ENCODE assay signal across 9 mouse cellular contexts in genomic region chr5:148548568-148548967, GRCm38 (mm10). TPM values are rescaled to one million over a fixed set of nuclear protein-coding genes. Genes with fewer than 3 reads are reported as not detected.
DNase-seq lines count a peak whose midpoint lies in the region; ATAC-seq and TF ChIP-seq lines count a peak whose summit lies in the region.
"Had no signal": no experiment of that assay in that cellular context is flagged by ENCODE, and none has a peak within 500 bp of the region (broad histone marks: within the 10 kb centered on the region; RNA-seq: fewer than 3 reads in every experiment).

No protein-coding gene starts in this region.

- ATAC-seq in hindbrain, embryonic 12.5 days (ENCODE audit: low FRiP score), result no peak
- no peak for ATAC-seq in hindbrain, embryonic 11.5 days (ENCODE audit: low FRiP score)
- ATAC-seq in lung, postnatal 0 days, result no peak
- ATAC-seq in hindbrain, embryonic 14.5 days (ENCODE audit: low FRiP score), result no peak
- no peak for ATAC-seq in midbrain, embryonic 15.5 days (replicated peaks)

- no peak for TF ChIP-seq EP300 in lung, postnatal 0 days (IDR thresholded peaks at IDR 0.05)

- no peak for TF ChIP-seq CTCF in lung, postnatal 0 days (IDR thresholded peaks at IDR 0.05)

- H3K4me1 ChIP-seq in hindbrain, embryonic 12.5 days, result peaks cover 28% of the 10 kb centered on the region
- H3K4me1 ChIP-seq in hindbrain, embryonic 11.5 days (replicated peaks; ENCODE audit: control insufficient read depth, insufficient read depth, low read length), result peaks cover 7% of the 10 kb centered on the region
- H3K4me1 ChIP-seq in lung, postnatal 0 days (ENCODE audit: insufficient read depth, low read depth, low read length), result peaks cover 15% of the 10 kb centered on the region; the same call in 1 of the 2 replicates
- H3K4me1 ChIP-seq in hindbrain, embryonic 14.5 days (replicated peaks; ENCODE audit: control insufficient read depth, insufficient read depth, low read length), result peaks cover 35% of the 10 kb centered on the region
- H3K4me1 ChIP-seq in midbrain, embryonic 15.5 days, result peaks cover 40% of the 10 kb centered on the region

- no peak for DNase-seq in hindbrain, embryonic 11.5 days (ENCODE audit: low spot score)
- no peak for DNase-seq in lung, postnatal 0 days (ENCODE audit: low spot score)
- no peak for DNase-seq in lung, postnatal 25 days (ENCODE audit: low spot score)
- no peak for DNase-seq in hindbrain, embryonic 14.5 days (ENCODE audit: low spot score)
- DNase-seq in frontal cortex, postnatal 25 days (ENCODE audit: low spot score in 2 of 2), result no peak
- no peak for DNase-seq in gastrocnemius, adult 18-20 months (ENCODE audit: low spot score)
- DNase-seq: heart, postnatal 4 days had no signal

- H3K9me3 ChIP-seq in hindbrain, embryonic 12.5 days (replicated peaks), result no peaks in the 10 kb centered on the region
- no peaks in the 10 kb centered on the region for H3K9me3 ChIP-seq in hindbrain, embryonic 11.5 days (ENCODE audit: control insufficient read depth, low read length)
- H3K9me3 ChIP-seq in lung, postnatal 0 days (ENCODE audit: low read length), result no peaks in the 10 kb centered on the region
- no peaks in the 10 kb centered on the region for H3K9me3 ChIP-seq in hindbrain, embryonic 14.5 days (ENCODE audit: control insufficient read depth, low read length)
- H3K9me3 ChIP-seq in midbrain, embryonic 15.5 days, result no peaks in the 10 kb centered on the region

- peak overlapping the region; percentile 23; the same call in 1 of the 2 replicates for H3K9ac ChIP-seq in hindbrain, embryonic 12.5 days
- H3K9ac ChIP-seq in hindbrain, embryonic 11.5 days (ENCODE audit: low read depth, low read length), result no peak overlapping the region
- H3K9ac ChIP-seq in lung, postnatal 0 days (replicated peaks; ENCODE audit: low read depth), result no peak overlapping the region
- peak overlapping the region; percentile 18; the same call in 1 of the 2 replicates for H3K9ac ChIP-seq in hindbrain, embryonic 14.5 days
- no peak overlapping the region for H3K9ac ChIP-seq in midbrain, embryonic 15.5 days

- no peak overlapping the region for H3K4me3 ChIP-seq in hindbrain, embryonic 12.5 days
- no peak overlapping the region for H3K4me3 ChIP-seq in hindbrain, embryonic 11.5 days (ENCODE audit: low read depth, low read length)
- no peak overlapping the region for H3K4me3 ChIP-seq in lung, postnatal 0 days (ENCODE audit: low read depth, low read length)
- no peak overlapping the region for H3K4me3 ChIP-seq in hindbrain, embryonic 14.5 days (replicated peaks; ENCODE audit: low read length)
- no peak overlapping the region for H3K4me3 ChIP-seq in midbrain, embryonic 15.5 days

- no peaks in the 10 kb centered on the region for H3K36me3 ChIP-seq in hindbrain, embryonic 12.5 days
- no peaks in the 10 kb centered on the region for H3K36me3 ChIP-seq in hindbrain, embryonic 11.5 days (ENCODE audit: control insufficient read depth, insufficient read depth, low read length)
- no peaks in the 10 kb centered on the region for H3K36me3 ChIP-seq in lung, postnatal 0 days (ENCODE audit: insufficient read depth, low read length)
- H3K36me3 ChIP-seq in hindbrain, embryonic 14.5 days (replicated peaks; ENCODE audit: control insufficient read depth, insufficient read depth), result no peaks in the 10 kb centered on the region
- no peaks in the 10 kb centered on the region for H3K36me3 ChIP-seq in midbrain, embryonic 15.5 days (replicated peaks)

- 68% methylated on average over 9 of the region's 9 CpGs for WGBS in hindbrain, embryonic 12.5 days
- WGBS in hindbrain, embryonic 11.5 days, result 62% methylated on average over 9 of the region's 9 CpGs
- WGBS in lung, postnatal 0 days, result 55% methylated on average over 9 of the region's 9 CpGs
- 61% methylated on average over 9 of the region's 9 CpGs for WGBS in hindbrain, embryonic 14.5 days
- 81% methylated on average over 9 of the region's 9 CpGs for WGBS in midbrain, embryonic 15.5 days

- H3K27ac ChIP-seq in hindbrain, embryonic 12.5 days, result no peak overlapping the region
- no peak overlapping the region for H3K27ac ChIP-seq in hindbrain, embryonic 11.5 days (ENCODE audit: low read depth, low read length)
- H3K27ac ChIP-seq in lung, postnatal 0 days (ENCODE audit: low read length), result peak overlapping the region; percentile 21; the same call in 1 of the 2 replicates
- no peak overlapping the region for H3K27ac ChIP-seq in hindbrain, embryonic 14.5 days
- no peak overlapping the region for H3K27ac ChIP-seq in midbrain, embryonic 15.5 days

- H3K4me2 ChIP-seq in hindbrain, embryonic 12.5 days (replicated peaks), result peak overlapping the region; percentile 19; the same call in 1 of the 2 replicates
- H3K4me2 ChIP-seq in hindbrain, embryonic 11.5 days (replicated peaks; ENCODE audit: low read depth, low read length), result no peak overlapping the region
- peak overlapping the region; percentile 29 for H3K4me2 ChIP-seq in lung, postnatal 0 days (replicated peaks; ENCODE audit: low read depth, low read length)
- H3K4me2 ChIP-seq in hindbrain, embryonic 14.5 days (replicated peaks), result peak overlapping the region; percentile 90
- H3K4me2 ChIP-seq in midbrain, embryonic 15.5 days, result peak overlapping the region; percentile 19

- no peaks in the 10 kb centered on the region for H3K27me3 ChIP-seq in hindbrain, embryonic 12.5 days
- H3K27me3 ChIP-seq in hindbrain, embryonic 11.5 days (ENCODE audit: control insufficient read depth, insufficient read depth, low read length), result no peaks in the 10 kb centered on the region; the same call in 1 of the 2 replicates
- no peaks in the 10 kb centered on the region for H3K27me3 ChIP-seq in lung, postnatal 0 days (replicated peaks; ENCODE audit: insufficient read depth, low read length)
- H3K27me3 ChIP-seq in hindbrain, embryonic 14.5 days (ENCODE audit: control insufficient read depth, insufficient read depth, low read length), result no peaks in the 10 kb centered on the region
- H3K27me3 ChIP-seq in midbrain, embryonic 15.5 days (replicated peaks), result no peaks in the 10 kb centered on the region

RNA-seq across cellular contexts. Expression of gene Ubl3, which starts 4.0 kb away (rescaled TPM):
- polyA plus RNA-seq in hindbrain, embryonic 12.5 days (2016; fragmentation: Nextera tagmentation; extraction: Ambion mirVana), result 93.4 and 107 TPM in 2 replicates
- 76.6 and 82.7 TPM in 2 replicates for polyA plus RNA-seq in hindbrain, embryonic 11.5 days (2014; fragmentation: Nextera tagmentation; extraction: Ambion mirVana)
- 161 and 165 TPM in 2 replicates for polyA plus RNA-seq in lung, postnatal 0 days (2015; fragmentation: Nextera tagmentation; extraction: Ambion mirVana)
- polyA plus RNA-seq in hindbrain, embryonic 14.5 days (2014; fragmentation: Nextera tagmentation; extraction: Ambion mirVana), result 102 and 114 TPM in 2 replicates
- 78.7 and 84.4 TPM in 2 replicates for polyA plus RNA-seq in midbrain, embryonic 15.5 days (2015; fragmentation: Nextera tagmentation; extraction: Ambion mirVana)
- 100 to 1,000 TPM; 150 to 159 TPM for total RNA-seq in gastrocnemius, adult 18-20 months (2021)

Comparison
In these comparisons a context has a peak if more than half of its experiments do, and no peak if none do; other contexts are left out.
1. H3K9ac ChIP-seq: peak in hindbrain, embryonic 12.5 days (single experiment) and hindbrain, embryonic 14.5 days (single experiment); none in hindbrain, embryonic 11.5 days (single experiment), lung, postnatal 0 days (single experiment) and midbrain, embryonic 15.5 days (single experiment).